Mouse (Mus musculus) lung, adult 2 months (tissue): ENCODE results near the gene Sytl2.

Experiments
- CTCF ChIP-seq: fragments of 200-500 bp; IDR thresholded peaks from 2 replicates; pipeline ENCODE4 v1.5.1; 2011; ENCODE audit warnings: mild to moderate bottlenecking, low read length, control low read depth; ENCODE audit not compliant: insufficient read depth
- POLR2A ChIP-seq: fragments of 200-500 bp; IDR thresholded peaks from 2 replicates; pipeline ENCODE4 v1.6.1; 2011; ENCODE audit warnings: low read depth, mild to moderate bottlenecking, control low read depth, low read length, borderline replicate concordance; ENCODE audit errors: extremely low read depth

GRCm38 (mm10) chr7:90334362-90334761 lies 32.3 kb downstream of the Sytl2 start:
- TF ChIP-seq CTCF: no peak
- no peak for TF ChIP-seq POLR2A
